Mouse (Mus musculus): ENCODE measurements around the gene Gmppa. TPM values are rescaled to one million over a fixed set of nuclear protein-coding genes. Genes with fewer than 3 reads are reported as not detected.

Gene Gmppa
- polyA plus RNA-seq (2014; fragmentation: Illumina TruSeq; extraction: RNeasy Lipid Tissue Mini Kit (QIAGEN cat#74804); ENCODE audit: low replicate concordance) = 5.8 TPM

DNA sequence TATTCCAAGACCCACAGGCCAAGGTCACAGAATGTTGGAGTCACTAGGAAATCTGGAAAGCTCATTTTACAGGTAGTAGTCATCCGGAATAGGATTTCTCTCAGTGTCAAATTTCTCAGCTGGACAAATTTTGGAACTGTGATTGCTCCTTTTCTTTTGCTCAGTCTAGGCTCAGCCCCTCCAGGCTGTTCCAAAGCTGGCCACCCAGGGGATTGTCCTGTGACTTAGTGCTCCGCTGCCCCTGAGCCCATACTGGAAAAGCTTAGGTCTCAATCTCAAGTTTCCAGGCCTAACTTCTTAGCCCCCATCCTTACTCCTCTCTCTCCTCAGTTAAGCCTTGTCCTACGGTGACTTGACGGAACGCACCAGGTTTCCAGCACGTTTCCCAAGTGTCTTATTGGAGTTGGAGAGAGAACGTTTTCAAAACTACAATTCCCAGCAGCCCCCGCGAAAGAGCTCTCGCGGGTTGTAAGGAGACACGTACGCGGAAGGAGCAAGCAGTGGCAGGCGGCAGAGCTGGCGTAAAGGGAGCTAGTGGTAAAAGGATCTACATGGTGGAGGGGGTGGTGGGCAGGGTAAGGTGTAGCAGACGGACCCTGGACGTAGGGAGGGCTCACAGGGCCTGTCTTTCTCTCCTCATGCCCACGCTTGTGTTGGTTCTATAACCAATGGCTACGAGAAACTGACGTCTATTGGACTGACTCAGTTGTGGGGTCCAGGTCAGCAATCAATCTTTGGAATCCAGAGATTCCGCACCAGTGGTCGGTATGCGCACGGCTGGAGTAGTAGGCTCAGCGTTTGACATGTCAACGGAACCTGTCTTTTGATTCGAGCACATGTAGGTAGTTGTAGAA is at the start of gene Gmppa:
TSS of gene Gmppa (plus strand) at position 456 of the 854 bp plus-strand sequence.

DNA sequence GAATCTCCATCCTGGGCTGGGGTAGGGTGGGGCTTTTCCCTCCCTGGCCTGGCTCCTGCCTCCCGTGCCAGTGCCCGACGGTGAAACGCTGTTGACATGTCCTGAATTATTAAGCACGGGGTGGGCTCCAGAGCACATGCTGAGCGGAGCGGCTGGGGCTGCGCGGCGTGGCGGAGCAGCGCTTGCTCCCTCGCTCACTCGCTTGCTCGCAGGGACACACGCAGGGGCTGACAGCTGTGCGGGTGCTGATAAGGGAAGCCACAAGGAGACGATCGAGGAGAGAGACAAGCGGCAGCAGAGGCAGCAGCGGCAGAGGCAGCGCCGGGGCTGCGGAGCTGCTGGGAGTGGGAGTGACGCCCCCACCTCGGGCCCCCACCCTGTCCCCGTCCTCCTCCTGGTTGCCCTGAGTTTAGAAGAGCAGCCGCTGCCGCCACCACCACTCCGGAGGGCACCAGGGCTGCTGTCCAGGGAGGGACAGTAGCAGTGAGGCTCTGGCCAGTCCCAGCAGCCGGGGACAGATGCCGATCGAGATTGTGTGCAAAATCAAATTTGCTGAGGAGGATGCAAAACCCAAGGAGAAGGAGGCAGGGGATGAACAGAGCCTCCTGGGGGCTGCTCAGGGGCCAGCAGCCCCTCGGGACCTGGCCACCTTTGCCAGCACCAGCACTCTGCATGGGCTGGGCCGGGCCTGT is 14.7 kb downstream of the Gmppa start, which contains the start of gene Asic4:
TSS of gene Asic4 (plus strand) at position 123 of the 692 bp plus-strand sequence.

DNA sequence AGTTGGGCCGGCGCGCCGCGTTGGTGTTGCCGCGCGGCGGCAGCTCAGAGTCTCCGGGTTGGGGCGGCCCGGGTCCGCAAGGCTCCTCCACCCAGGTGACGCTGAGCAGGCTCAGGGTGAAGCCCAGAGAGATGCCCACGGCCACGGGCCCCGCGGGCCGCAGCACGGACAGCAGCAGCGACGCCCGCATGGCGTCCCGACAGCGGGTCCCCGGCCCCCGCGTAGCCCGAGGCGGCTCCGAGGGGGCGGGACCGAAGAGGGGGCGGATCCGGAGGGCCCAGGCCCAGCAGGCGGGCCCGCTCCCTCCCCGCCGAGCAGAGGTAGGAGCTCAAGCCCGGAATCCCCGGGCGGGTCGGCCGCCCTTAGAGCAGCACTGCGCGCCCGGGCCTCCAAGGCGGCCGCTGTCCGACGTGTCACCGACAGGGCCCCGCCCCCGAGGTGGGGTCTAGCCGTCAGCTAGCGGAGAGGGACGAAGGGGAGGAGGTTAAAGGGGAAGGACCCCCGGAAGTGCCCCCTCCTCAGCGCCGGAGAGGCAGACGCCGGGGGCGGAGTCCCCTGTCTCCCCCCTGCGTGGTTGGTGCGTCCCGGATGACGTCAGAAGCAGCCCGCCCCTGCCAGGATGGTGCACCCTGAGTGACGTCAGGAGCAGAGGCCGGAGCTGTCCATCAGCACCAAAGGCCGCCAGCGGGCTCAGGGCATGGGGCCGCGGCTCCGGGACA is 43.3 kb downstream of the Gmppa start, which contains the start of the genes Chpf and Tmem198:
TSS of gene Chpf (minus strand) at position 392 of the 719 bp plus-strand sequence.
TSS of gene Tmem198 (plus strand) at position 617 of the 719 bp plus-strand sequence.

Other genes with a start within 250 kb of the Gmppa start
- 18.0 TPM for gene Ankzf1, start 243.8 kb upstream of the Gmppa start, polyA plus RNA-seq (2014; fragmentation: Illumina TruSeq; extraction: RNeasy Lipid Tissue Mini Kit (QIAGEN cat#74804); ENCODE audit: low replicate concordance)
- 12.2 TPM for gene Atg9a, start 243.7 kb upstream of the Gmppa start, polyA plus RNA-seq (2014; fragmentation: Illumina TruSeq; extraction: RNeasy Lipid Tissue Mini Kit (QIAGEN cat#74804); ENCODE audit: low replicate concordance)
- 8.1 TPM for gene Glb1l, start 225.1 kb upstream of the Gmppa start, polyA plus RNA-seq (2014; fragmentation: Illumina TruSeq; extraction: RNeasy Lipid Tissue Mini Kit (QIAGEN cat#74804); ENCODE audit: low replicate concordance)
- gene Stk16, start 225.1 kb upstream of the Gmppa start, polyA plus RNA-seq (2014; fragmentation: Illumina TruSeq; extraction: RNeasy Lipid Tissue Mini Kit (QIAGEN cat#74804); ENCODE audit: low replicate concordance) = 17.4 TPM
- gene Tuba4a, start 216.1 kb upstream of the Gmppa start, polyA plus RNA-seq (2014; fragmentation: Illumina TruSeq; extraction: RNeasy Lipid Tissue Mini Kit (QIAGEN cat#74804); ENCODE audit: low replicate concordance) = 4.2 TPM
- not detected for gene A630095N17Rik, start 203.8 kb upstream of the Gmppa start, polyA plus RNA-seq (2014; fragmentation: Illumina TruSeq; extraction: RNeasy Lipid Tissue Mini Kit (QIAGEN cat#74804); ENCODE audit: low replicate concordance)
- gene Dnajb2, start 199.5 kb upstream of the Gmppa start, polyA plus RNA-seq (2014; fragmentation: Illumina TruSeq; extraction: RNeasy Lipid Tissue Mini Kit (QIAGEN cat#74804); ENCODE audit: low replicate concordance) = 4.0 TPM
- not detected for gene Ptprn, start 171.4 kb upstream of the Gmppa start, polyA plus RNA-seq (2014; fragmentation: Illumina TruSeq; extraction: RNeasy Lipid Tissue Mini Kit (QIAGEN cat#74804); ENCODE audit: low replicate concordance)
- gene Resp18, start 157.5 kb upstream of the Gmppa start, polyA plus RNA-seq (2014; fragmentation: Illumina TruSeq; extraction: RNeasy Lipid Tissue Mini Kit (QIAGEN cat#74804); ENCODE audit: low replicate concordance) = 2.4 TPM
- gene Dnpep, start 117.9 kb upstream of the Gmppa start, polyA plus RNA-seq (2014; fragmentation: Illumina TruSeq; extraction: RNeasy Lipid Tissue Mini Kit (QIAGEN cat#74804); ENCODE audit: low replicate concordance) = 1.3 TPM
- 0.97 TPM for gene Des, start 75.6 kb upstream of the Gmppa start, polyA plus RNA-seq (2014; fragmentation: Illumina TruSeq; extraction: RNeasy Lipid Tissue Mini Kit (QIAGEN cat#74804); ENCODE audit: low replicate concordance)
- gene Speg, start 60.6 kb upstream of the Gmppa start, polyA plus RNA-seq (2014; fragmentation: Illumina TruSeq; extraction: RNeasy Lipid Tissue Mini Kit (QIAGEN cat#74804); ENCODE audit: low replicate concordance) = 1.9 TPM
- gene Asic4, start 14.5 kb downstream of the Gmppa start, polyA plus RNA-seq (2014; fragmentation: Illumina TruSeq; extraction: RNeasy Lipid Tissue Mini Kit (QIAGEN cat#74804); ENCODE audit: low replicate concordance) = not detected
- gene Chpf, start 43.4 kb downstream of the Gmppa start, polyA plus RNA-seq (2014; fragmentation: Illumina TruSeq; extraction: RNeasy Lipid Tissue Mini Kit (QIAGEN cat#74804); ENCODE audit: low replicate concordance) = not detected
- not detected for gene Tmem198, start 43.6 kb downstream of the Gmppa start, polyA plus RNA-seq (2014; fragmentation: Illumina TruSeq; extraction: RNeasy Lipid Tissue Mini Kit (QIAGEN cat#74804); ENCODE audit: low replicate concordance)
- not detected for gene Obsl1, start 70.5 kb downstream of the Gmppa start, polyA plus RNA-seq (2014; fragmentation: Illumina TruSeq; extraction: RNeasy Lipid Tissue Mini Kit (QIAGEN cat#74804); ENCODE audit: low replicate concordance)
- gene Inha, start 71.1 kb downstream of the Gmppa start, polyA plus RNA-seq (2014; fragmentation: Illumina TruSeq; extraction: RNeasy Lipid Tissue Mini Kit (QIAGEN cat#74804); ENCODE audit: low replicate concordance) = not detected
- 1.0 TPM for gene Stk11ip, start 85.6 kb downstream of the Gmppa start, polyA plus RNA-seq (2014; fragmentation: Illumina TruSeq; extraction: RNeasy Lipid Tissue Mini Kit (QIAGEN cat#74804); ENCODE audit: low replicate concordance)
- 0.07 TPM for gene Slc4a3, start 110.3 kb downstream of the Gmppa start, polyA plus RNA-seq (2014; fragmentation: Illumina TruSeq; extraction: RNeasy Lipid Tissue Mini Kit (QIAGEN cat#74804); ENCODE audit: low replicate concordance)